Mouse (Mus musculus) forebrain, embryonic 15.5 days (tissue): ENCODE measurements at regions not wholly inside any gene's neighbourhood (a gene's known extent, or its start where the extent isn't known, plus 50 kb on each side); places are given as distances from the start of the nearest gene placed in this dataset.

Experiments
- ATAC-seq: fragments of 200-750 bp; cut with Nextera tagmentation; replicated peaks from 2 replicates; pipeline ENCODE4 v1.8.0; 2017; ENCODE audit warnings: mild to moderate bottlenecking, moderate TSS enrichment, moderate library complexity
- H3K27ac ChIP-seq: fragments of 300-500 bp; sonication (generic); replicated peaks from 2 replicates; pipeline ENCODE4 v1.5.1; 2015; ENCODE audit warnings: mild to moderate bottlenecking, inconsistent platforms
- H3K27me3 ChIP-seq: fragments of 300-500 bp; sonication (generic); 2 replicates; pipeline ENCODE4 v1.6.1; 2015; ENCODE audit warnings: inconsistent platforms
- H3K36me3 ChIP-seq: fragments of 300-500 bp; sonication (generic); 2 replicates; pipeline ENCODE4 v1.6.1; 2015; ENCODE audit warnings: mild to moderate bottlenecking, inconsistent platforms
- H3K4me1 ChIP-seq: fragments of 300-500 bp; sonication (generic); 2 replicates; pipeline ENCODE4 v1.6.1; 2015; ENCODE audit warnings: inconsistent platforms
- H3K4me2 ChIP-seq: fragments of 300-500 bp; sonication (generic); replicated peaks from 2 replicates; pipeline ENCODE4 v1.6.1; 2015; ENCODE audit warnings: mild to moderate bottlenecking, inconsistent platforms
- H3K4me3 ChIP-seq: fragments of 300-500 bp; sonication (generic); 2 replicates; pipeline ENCODE4 v1.5.1; 2015; ENCODE audit warnings: mild to moderate bottlenecking, inconsistent platforms
- H3K9ac ChIP-seq: fragments of 300-500 bp; sonication (generic); replicated peaks from 2 replicates; pipeline ENCODE4 v1.6.1; 2015; ENCODE audit warnings: mild to moderate bottlenecking, inconsistent platforms
- H3K9me3 ChIP-seq: fragments of 300-500 bp; sonication (generic); 2 replicates; pipeline ENCODE4 v1.6.1; 2016; ENCODE audit warnings: inconsistent platforms
- WGBS: fragments of 180-500 bp; shearing (Covaris S2); methylation state at CpG from one replicate; pipeline ENCODE4 v1.1.7; 2015; ENCODE audit warnings: mixed read lengths; 5-methylcytosine and 5-hydroxymethylcytosine counted together

DNA sequence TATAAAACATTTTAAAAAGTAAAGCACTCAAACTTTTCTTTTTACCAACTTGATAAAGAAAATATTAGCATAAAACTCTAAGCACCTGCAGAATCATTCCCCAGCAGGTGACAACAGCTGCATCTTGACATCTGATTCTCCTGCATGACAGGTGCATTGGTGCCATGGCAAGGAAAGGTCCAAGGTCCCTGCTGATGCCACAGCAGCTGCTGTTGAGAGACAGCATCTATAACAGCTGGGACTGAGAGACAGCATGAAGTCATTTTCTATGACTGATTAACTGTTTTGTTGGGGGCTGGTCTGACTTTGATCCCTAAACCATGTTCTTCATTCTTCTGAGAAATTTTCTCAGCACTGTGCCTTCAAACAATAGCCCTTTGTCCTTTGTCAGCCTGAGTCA, 1086.1 kb upstream of the Pcdh20 start:
- ATAC-seq: no peak
- Histone ChIP-seq H3K27me3 (no peaks in the 10 kb centered on the region), H3K36me3 (no peaks in the 10 kb centered on the region), H3K9ac (no peak overlapping the region), H3K9me3 (no peaks in the 10 kb centered on the region), H3K4me2 (no peak overlapping the region), H3K27ac (no peak overlapping the region), H3K4me3 (no peak overlapping the region), H3K4me1 (no peaks in the 10 kb centered on the region)

DNA sequence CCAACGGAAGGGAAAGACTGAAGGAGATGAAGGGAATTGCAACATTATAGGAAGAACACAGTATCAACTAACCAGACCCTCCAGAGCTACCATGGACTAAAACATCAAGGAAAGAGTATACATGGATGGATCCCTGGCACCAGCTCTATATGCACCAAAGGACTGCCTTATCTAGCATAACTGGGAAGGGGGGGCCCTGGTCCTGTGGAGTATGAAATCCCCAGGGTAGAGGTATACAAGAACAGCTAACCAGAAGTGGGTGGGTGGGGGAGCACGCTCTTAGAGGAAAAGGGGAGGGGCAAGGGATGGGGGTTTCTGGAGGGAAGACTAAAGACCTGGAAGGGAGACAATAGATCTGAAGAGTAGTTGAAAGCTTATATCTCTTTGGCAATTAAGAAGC, 1085.0 kb upstream of the Pcdh20 start:
- Histone ChIP-seq H3K9ac (no peak overlapping the region), H3K4me2 (no peak overlapping the region), H3K4me3 (no peak overlapping the region), H3K4me1 (no peaks in the 10 kb centered on the region), H3K27me3 (no peaks in the 10 kb centered on the region), H3K9me3 (no peaks in the 10 kb centered on the region), H3K36me3 (no peaks in the 10 kb centered on the region), H3K27ac (no peak overlapping the region)
- WGBS: 29% methylated on average over 2 of the region's 2 CpGs
- no peak for ATAC-seq

DNA sequence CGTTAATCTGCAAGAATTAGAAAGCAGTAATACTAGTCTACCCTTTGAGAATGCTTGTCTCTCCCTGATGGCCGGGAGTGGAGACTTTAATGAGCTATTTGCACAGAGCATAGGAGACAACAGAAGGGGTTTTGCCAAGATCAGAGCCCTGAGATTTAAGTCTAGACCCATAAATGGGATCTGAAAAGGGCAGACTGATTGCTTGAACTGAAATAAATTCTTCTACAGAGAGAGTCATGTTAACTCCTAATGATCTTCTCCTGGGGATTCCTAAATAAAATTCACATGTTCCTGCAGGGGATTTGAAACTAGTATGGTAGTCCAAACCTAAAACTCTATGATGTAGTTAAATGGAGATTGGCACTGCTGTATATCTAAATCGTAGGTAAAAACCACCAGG, 1082.9 kb upstream of the Pcdh20 start:
- ATAC-seq: no peak

More for the DNA sequence above, 1082.9 kb upstream of the Pcdh20 start:
- Histone ChIP-seq H3K4me1 (no peaks in the 10 kb centered on the region), H3K27ac (no peak overlapping the region), H3K4me2 (no peak overlapping the region), H3K9me3 (no peaks in the 10 kb centered on the region), H3K9ac (no peak overlapping the region), H3K4me3 (no peak overlapping the region), H3K27me3 (no peaks in the 10 kb centered on the region), H3K36me3 (no peaks in the 10 kb centered on the region)
- 52% methylated on average over 3 of the region's 3 CpGs for WGBS
